Comparison of ENCODE assay signal across 15 mouse cellular contexts in the genomic region with DNA sequence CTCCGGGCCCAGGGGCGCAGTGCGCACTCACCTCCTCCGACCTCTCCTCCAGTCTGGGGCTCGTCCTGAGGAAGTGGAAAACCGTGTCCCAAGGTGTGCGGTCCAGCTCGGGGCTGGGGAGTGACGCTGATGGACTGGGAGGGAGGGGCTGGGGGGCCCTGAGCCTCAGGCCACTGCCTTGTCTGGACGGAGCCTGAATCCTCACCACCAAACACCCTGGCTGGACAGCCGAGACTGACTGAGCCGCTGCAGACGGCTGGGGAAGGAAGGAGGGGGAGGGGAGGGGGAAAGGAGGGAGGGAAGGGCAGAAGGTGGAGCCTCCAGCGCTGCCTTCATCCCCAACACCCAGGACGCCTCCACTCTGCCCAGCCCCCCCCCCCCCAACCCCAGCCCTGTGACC. TPM values are rescaled to one million over a fixed set of nuclear protein-coding genes. Genes with fewer than 3 reads are reported as not detected.
DNase-seq lines count a peak whose midpoint lies in the region; ATAC-seq and TF ChIP-seq lines count a peak whose summit lies in the region.
"Had no signal": no experiment of that assay in that cellular context is flagged by ENCODE, and none has a peak within 500 bp of the region (broad histone marks: within the 10 kb centered on the region; RNA-seq: fewer than 3 reads in every experiment).

No protein-coding gene starts in this region.

- no peak for ATAC-seq in midbrain, postnatal 0 days (ENCODE audit: low FRiP score)
- no peak for ATAC-seq in midbrain, embryonic 16.5 days
- ATAC-seq in limb, embryonic 11.5 days (ENCODE audit: insufficient number of reproducible peaks, low FRiP score, low TSS enrichment, low read depth), result no peak
- ATAC-seq: forebrain, embryonic 15.5 days had no signal

- no peak overlapping the region for H3K4me2 ChIP-seq in midbrain, postnatal 0 days (ENCODE audit: low read depth, low read length, poor library complexity, severe bottlenecking)
- H3K4me2 ChIP-seq in midbrain, embryonic 16.5 days (ENCODE audit: low read length), result no peak overlapping the region
- 0 out of 2 replicates have a peak overlapping the region, but pooled peaks have one; percentile 21 for H3K4me2 ChIP-seq in limb, embryonic 11.5 days (ENCODE audit: low read depth, severe bottlenecking)
- H3K4me2 ChIP-seq: forebrain, embryonic 15.5 days had no signal

- no peaks in the 10 kb centered on the region for H3K9me3 ChIP-seq in midbrain, postnatal 0 days (ENCODE audit: low read length)
- no peaks in the 10 kb centered on the region for H3K9me3 ChIP-seq in midbrain, embryonic 16.5 days (replicated peaks; ENCODE audit: control insufficient read depth, low read length, poor library complexity, severe bottlenecking)
- H3K9me3 ChIP-seq in limb, embryonic 11.5 days (ENCODE audit: control insufficient read depth, low read length), result no peaks in the 10 kb centered on the region
- H3K9me3 ChIP-seq: forebrain, embryonic 15.5 days had no signal

- WGBS in cerebellum, adult 2 months, result 18% methylated on average over 15 of the region's 15 CpGs
- 9% methylated on average over 10 of the region's 15 CpGs for WGBS in midbrain, postnatal 0 days
- WGBS in midbrain, embryonic 16.5 days, result 2% methylated on average over 15 of the region's 15 CpGs
- 3% methylated on average over 12 of the region's 15 CpGs for WGBS in limb, embryonic 11.5 days

- no peaks in the 10 kb centered on the region for H3K36me3 ChIP-seq in midbrain, postnatal 0 days (ENCODE audit: insufficient read depth, low read length)
- no peaks in the 10 kb centered on the region for H3K36me3 ChIP-seq in midbrain, embryonic 16.5 days (ENCODE audit: control insufficient read depth, insufficient read depth, low read length)
- no peaks in the 10 kb centered on the region for H3K36me3 ChIP-seq in limb, embryonic 11.5 days (ENCODE audit: control insufficient read depth, insufficient read depth, low read length)
- H3K36me3 ChIP-seq: forebrain, embryonic 15.5 days had no signal

- DNase-seq in cerebellum, adult 2 months, result no peak
- no peak for DNase-seq in cerebellum, adult 9-11 months
- DNase-seq in midbrain, postnatal 0 days (ENCODE audit: low spot score), result peak; percentile 9
- DNase-seq in limb, embryonic 11.5 days (ENCODE audit: low spot score), result peak; percentile 40
- DNase-seq in frontal cortex, postnatal 25 days (ENCODE audit: low spot score in 2 of 2), result no peak
- no peak for DNase-seq in ovary, postnatal 14 days (ENCODE audit: low spot score)
- DNase-seq in gastrocnemius, postnatal 25 days, result no peak
- DNase-seq: heart, adult 2 months; lung, postnatal 14 days; right cerebral cortex, postnatal 4 days; thymus, postnatal 36 days had no signal

- 0 out of 2 replicates have a peak, but pooled peaks have one; percentile 14 for TF ChIP-seq POLR2A in cerebellum, adult 2 months (IDR thresholded peaks at IDR 0.05; ENCODE audit: borderline replicate concordance, insufficient read depth, low read length)

- peaks cover 9% of the 10 kb centered on the region for H3K4me1 ChIP-seq in cerebellum, adult 2 months (ENCODE audit: control insufficient read depth, insufficient read depth, low read length)
- H3K4me1 ChIP-seq in midbrain, postnatal 0 days (ENCODE audit: insufficient read depth, low read length), result no peaks in the 10 kb centered on the region
- no peaks in the 10 kb centered on the region; the same call in 1 of the 2 replicates for H3K4me1 ChIP-seq in midbrain, embryonic 16.5 days (ENCODE audit: control insufficient read depth, insufficient read depth, low read length)
- no peaks in the 10 kb centered on the region for H3K4me1 ChIP-seq in limb, embryonic 11.5 days (ENCODE audit: control insufficient read depth, insufficient read depth, low read length)
- H3K4me1 ChIP-seq: forebrain, embryonic 15.5 days had no signal

- peaks cover 3% of the 10 kb centered on the region; the same call in 1 of the 2 replicates for H3K27me3 ChIP-seq in cerebellum, adult 2 months (ENCODE audit: control insufficient read depth, insufficient read depth, low read length)
- peaks cover 38% of the 10 kb centered on the region for H3K27me3 ChIP-seq in midbrain, postnatal 0 days (ENCODE audit: insufficient read depth, low read length)
- H3K27me3 ChIP-seq in midbrain, embryonic 16.5 days (ENCODE audit: control insufficient read depth, insufficient read depth, low read depth, low read length), result peaks cover 34% of the 10 kb centered on the region
- peaks cover 37% of the 10 kb centered on the region for H3K27me3 ChIP-seq in limb, embryonic 11.5 days (ENCODE audit: control insufficient read depth, insufficient read depth, low read length)

- TF ChIP-seq CTCF in cerebellum, adult 2 months (IDR thresholded peaks at IDR 0.05; ENCODE audit: borderline replicate concordance, insufficient read depth, low read depth, low read length), result no peak
- TF ChIP-seq CTCF in midbrain, postnatal 0 days (IDR thresholded peaks at IDR 0.05), result no peak

- no peak overlapping the region for H3K9ac ChIP-seq in midbrain, postnatal 0 days (replicated peaks; ENCODE audit: low read length, poor library complexity, severe bottlenecking)
- H3K9ac ChIP-seq in midbrain, embryonic 16.5 days (ENCODE audit: low read depth, low read length), result no peak overlapping the region
- H3K9ac ChIP-seq in limb, embryonic 11.5 days (ENCODE audit: low read length), result no peak overlapping the region
- H3K9ac ChIP-seq: forebrain, embryonic 15.5 days had no signal

- H3K27ac ChIP-seq in cerebellum, adult 2 months (ENCODE audit: insufficient read depth, low read length), result peak overlapping the region; percentile 23; the same call in 1 of the 2 replicates
- no peak overlapping the region for H3K27ac ChIP-seq in midbrain, postnatal 0 days (ENCODE audit: low read depth, low read length)
- no peak overlapping the region for H3K27ac ChIP-seq in midbrain, embryonic 16.5 days (ENCODE audit: low read length)
- H3K27ac ChIP-seq in limb, embryonic 11.5 days (replicated peaks; ENCODE audit: low read depth, low read length), result no peak overlapping the region
- H3K27ac ChIP-seq: forebrain, embryonic 15.5 days; heart, adult 2 months; kidney, postnatal 0 days had no signal

- peak overlapping the region; percentile 36 for H3K4me3 ChIP-seq in cerebellum, adult 2 months (replicated peaks; ENCODE audit: insufficient read depth, low read depth, low read length)
- H3K4me3 ChIP-seq in midbrain, postnatal 0 days (ENCODE audit: low read depth, low read length), result peak overlapping the region; percentile 21; the same call in 1 of the 2 replicates
- H3K4me3 ChIP-seq in midbrain, embryonic 16.5 days (ENCODE audit: low read depth, low read length), result no peak overlapping the region; the same call in 1 of the 2 replicates
- peak overlapping the region; percentile 19 for H3K4me3 ChIP-seq in limb, embryonic 11.5 days (ENCODE audit: low read depth, low read length)
- H3K4me3 ChIP-seq: heart, adult 2 months had no signal

RNA-seq across cellular contexts. Expression of a gene that starts 0.8 kb away (rescaled TPM):
- 68.1 and 80.8 TPM in 2 replicates for polyA plus RNA-seq in cerebellum, adult 2 months (2012; rRNA removed)
- 19.2 and 21.1 TPM in 2 replicates for total RNA-seq in midbrain, postnatal 0 days (2014; rRNA removed)
- 6.8 and 8.9 TPM in 2 replicates for polyA plus RNA-seq in midbrain, postnatal 0 days (2015; fragmentation: Nextera tagmentation; extraction: Ambion mirVana)
- polyA plus RNA-seq in midbrain, embryonic 16.5 days (2015; fragmentation: Nextera tagmentation; extraction: Ambion mirVana), result 3.0 and 3.8 TPM in 2 replicates
- 3.5 and 3.9 TPM in 2 replicates for polyA plus RNA-seq in limb, embryonic 11.5 days (2014; fragmentation: Nextera tagmentation; extraction: Ambion mirVana)
- 1 to 10 TPM; 1.3 to 1.8 TPM for total RNA-seq in gastrocnemius, postnatal 25 days (2021)
- total RNA-seq: common myeloid progenitor, adult 5-6 weeks had no signal

RNA-seq across cellular contexts. Expression of a gene that starts 23.2 kb away (rescaled TPM):
- polyA plus RNA-seq in cerebellum, adult 2 months (2012; rRNA removed), result 6.7 and 10.8 TPM in 2 replicates
- total RNA-seq in midbrain, postnatal 0 days (2014; rRNA removed), result 9.5 and 11.7 TPM in 2 replicates
- polyA plus RNA-seq in midbrain, postnatal 0 days (2015; fragmentation: Nextera tagmentation; extraction: Ambion mirVana), result 15.9 and 21.6 TPM in 2 replicates
- 18.8 and 19.1 TPM in 2 replicates for polyA plus RNA-seq in midbrain, embryonic 16.5 days (2015; fragmentation: Nextera tagmentation; extraction: Ambion mirVana)
- 4.5 and 5.1 TPM in 2 replicates for polyA plus RNA-seq in limb, embryonic 11.5 days (2014; fragmentation: Nextera tagmentation; extraction: Ambion mirVana)
- total RNA-seq in gastrocnemius, postnatal 25 days (2021), result 1 to 10 TPM in 1 of 2 experiments, under 1 TPM in 1; 0.56 to 1.6 TPM

RNA-seq across cellular contexts. Expression of a gene that starts 23.4 kb away (rescaled TPM):
- polyA plus RNA-seq in cerebellum, adult 2 months (2012; rRNA removed), result 107 and 110 TPM in 2 replicates
- total RNA-seq in midbrain, postnatal 0 days (2014; rRNA removed), result 59.7 and 67.5 TPM in 2 replicates
- polyA plus RNA-seq in midbrain, postnatal 0 days (2015; fragmentation: Nextera tagmentation; extraction: Ambion mirVana), result 341 and 344 TPM in 2 replicates
- polyA plus RNA-seq in midbrain, embryonic 16.5 days (2015; fragmentation: Nextera tagmentation; extraction: Ambion mirVana), result 266 and 286 TPM in 2 replicates
- 354 and 385 TPM in 2 replicates for polyA plus RNA-seq in limb, embryonic 11.5 days (2014; fragmentation: Nextera tagmentation; extraction: Ambion mirVana)
- 10 to 100 TPM; 65.8 to 66.9 TPM for total RNA-seq in gastrocnemius, postnatal 25 days (2021)

RNA-seq across cellular contexts. Expression of a gene that starts 55.6 kb away (rescaled TPM):
- polyA plus RNA-seq in cerebellum, adult 2 months (2012; rRNA removed), result 35.9 and 37.0 TPM in 2 replicates
- 33.4 and 35.5 TPM in 2 replicates for total RNA-seq in midbrain, postnatal 0 days (2014; rRNA removed)
- 8.9 and 10.3 TPM in 2 replicates for polyA plus RNA-seq in midbrain, postnatal 0 days (2015; fragmentation: Nextera tagmentation; extraction: Ambion mirVana)
- 12.0 and 12.7 TPM in 2 replicates for polyA plus RNA-seq in midbrain, embryonic 16.5 days (2015; fragmentation: Nextera tagmentation; extraction: Ambion mirVana)
- 7.8 and 8.1 TPM in 2 replicates for polyA plus RNA-seq in limb, embryonic 11.5 days (2014; fragmentation: Nextera tagmentation; extraction: Ambion mirVana)
- total RNA-seq in gastrocnemius, postnatal 25 days (2021), result 10 to 100 TPM; 14.0 to 15.0 TPM

Comparison
In these comparisons a context has a peak if more than half of its experiments do, and no peak if none do; other contexts are left out.
1. DNase-seq: peak in midbrain, postnatal 0 days (single experiment) and limb, embryonic 11.5 days (single experiment); none in cerebellum, adult 2 months (0 of 2), cerebellum, adult 9-11 months (single experiment), frontal cortex, postnatal 25 days (0 of 2), ovary, postnatal 14 days (single experiment) and gastrocnemius, postnatal 25 days (single experiment).